Mouse (Mus musculus): ENCODE data around the gene Tmem150c.
A peak's percentile ranks its signal among the peaks of the same experiment; 100 is the strongest.

Gene Tmem150c

GRCm38 (mm10) chr5:100096955-100097354 is 62.7 kb downstream of the Tmem150c start:
- no peak for DNase-seq

GRCm38 (mm10) chr5:100091602-100092001 is 68.0 kb downstream of the Tmem150c start:
- peak; percentile 78 for DNase-seq

- no peak for DNase-seq
Observed at GRCm38 (mm10) chr5:100091263-100091594, 68.4 kb downstream of the Tmem150c start.

GRCm38 (mm10) chr5:100090515-100091262 is 68.9 kb downstream of the Tmem150c start:
- DNase-seq, result no peak

GRCm38 (mm10) chr5:100085097-100085496 is 74.5 kb downstream of the Tmem150c start:
- no peak for DNase-seq

GRCm38 (mm10) chr5:100083953-100084562 is 75.5 kb downstream of the Tmem150c start:
- no peak for DNase-seq

- DNase-seq, result no peak
Observed at GRCm38 (mm10) chr5:100082006-100082405, 77.6 kb downstream of the Tmem150c start.

- peak; percentile 76 for DNase-seq
Observed at GRCm38 (mm10) chr5:100079931-100080275, 79.7 kb downstream of the Tmem150c start.

GRCm38 (mm10) chr5:100079040-100079930 is 80.3 kb downstream of the Tmem150c start:
- peak; percentile 68 for DNase-seq

- DNase-seq, result peak; percentile 42
Observed at GRCm38 (mm10) chr5:100074571-100074970, 85.0 kb downstream of the Tmem150c start.

- DNase-seq, result peak; percentile 56
Observed at GRCm38 (mm10) chr5:100072557-100072956, 87.1 kb downstream of the Tmem150c start.

GRCm38 (mm10) chr5:100071541-100071940 is 88.1 kb downstream of the Tmem150c start:
- no peak for DNase-seq

GRCm38 (mm10) chr5:100070255-100070654 is 89.4 kb downstream of the Tmem150c start:
- peak; percentile 82 for DNase-seq

GRCm38 (mm10) chr5:100069526-100069925 is 90.1 kb downstream of the Tmem150c start:
- peak; percentile 58 for DNase-seq

- no peak for DNase-seq
Observed at GRCm38 (mm10) chr5:100067579-100067978, 92.0 kb downstream of the Tmem150c start.

GRCm38 (mm10) chr5:100060876-100061275 is 98.7 kb downstream of the Tmem150c start:
- DNase-seq, result no peak

GRCm38 (mm10) chr5:100059326-100059725 is 100.3 kb downstream of the Tmem150c start:
- peak; percentile 51 for DNase-seq

- peak; percentile 62 for DNase-seq
Observed at GRCm38 (mm10) chr5:100058729-100059128, 100.9 kb downstream of the Tmem150c start.

- DNase-seq, result peak; percentile 44
Observed at GRCm38 (mm10) chr5:100057461-100058209, 102.0 kb downstream of the Tmem150c start.

GRCm38 (mm10) chr5:100055866-100056369 is 103.7 kb downstream of the Tmem150c start:
- no peak for DNase-seq

GRCm38 (mm10) chr5:100054807-100055547 is 104.6 kb downstream of the Tmem150c start:
- no peak for DNase-seq

- no peak for DNase-seq
Observed at GRCm38 (mm10) chr5:100052728-100053127, 106.9 kb downstream of the Tmem150c start.

All from retina, postnatal 1 day (tissue).